In the genomic region with DNA sequence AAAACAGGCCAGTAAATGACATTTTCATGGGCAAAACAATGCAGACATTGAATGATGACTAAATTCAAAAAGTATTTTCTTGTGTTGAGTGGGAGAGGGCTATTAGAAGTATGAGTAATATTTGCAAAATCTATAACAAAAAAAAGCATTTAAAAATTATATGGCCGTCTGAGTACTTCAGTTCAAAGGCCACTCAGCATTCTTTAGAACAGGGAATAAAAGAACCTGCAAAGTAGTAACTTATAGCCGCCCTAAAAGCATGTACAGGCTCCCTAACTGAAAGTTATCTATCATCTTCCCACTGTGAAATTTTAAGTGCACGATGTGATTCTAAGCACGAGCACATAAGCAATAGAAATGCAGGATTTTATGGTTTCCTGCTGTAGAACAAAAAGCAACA, we compare ENCODE assay signal across 8 mouse cellular contexts. TPM values are rescaled to one million over a fixed set of nuclear protein-coding genes. Genes with fewer than 3 reads are reported as not detected.
DNase-seq lines count a peak whose midpoint lies in the region; ATAC-seq lines count a peak whose summit lies in the region.

No protein-coding gene starts in this region.

- DNase-seq in heart, embryonic 10.5 days (ENCODE audit: low spot score), result no peak
- no peak for DNase-seq in heart, adult 11 months
- no peak for DNase-seq in lung, postnatal 36 days
- DNase-seq in limb, embryonic 11.5 days (ENCODE audit: low spot score), result no peak
- DNase-seq in layer of hippocampus, adult 18-20 months (ENCODE audit: low spot score in 2 of 2), result no peak
- no peak for DNase-seq in adrenal gland, postnatal 14 days

- no peaks in the 10 kb centered on the region for H3K9me3 ChIP-seq in heart, embryonic 10.5 days
- no peaks in the 10 kb centered on the region for H3K9me3 ChIP-seq in lung, embryonic 16.5 days (ENCODE audit: control insufficient read depth, low read length)
- no peaks in the 10 kb centered on the region for H3K9me3 ChIP-seq in limb, embryonic 11.5 days (ENCODE audit: control insufficient read depth, low read length)
- no peaks in the 10 kb centered on the region for H3K9me3 ChIP-seq in stomach, embryonic 16.5 days (replicated peaks; ENCODE audit: control insufficient read depth, low read length)

- WGBS in heart, embryonic 10.5 days, result 75% methylated on average over 4 of the region's 4 CpGs
- 46% methylated on average over 4 of the region's 4 CpGs for WGBS in lung, embryonic 16.5 days
- 75% methylated on average over 4 of the region's 4 CpGs for WGBS in limb, embryonic 11.5 days
- 50% methylated on average over 4 of the region's 4 CpGs for WGBS in stomach, embryonic 16.5 days

- no peak overlapping the region; the same call in none of the 2 replicates for H3K9ac ChIP-seq in lung, embryonic 16.5 days (ENCODE audit: low read length)
- no peak overlapping the region for H3K9ac ChIP-seq in limb, embryonic 11.5 days (ENCODE audit: low read length)
- H3K9ac ChIP-seq in stomach, embryonic 16.5 days (ENCODE audit: low read length), result no peak overlapping the region

- 0 out of 2 replicates have a peak, but pooled peaks cover 3% of the 10 kb centered on the region for H3K4me1 ChIP-seq in heart, embryonic 10.5 days
- H3K4me1 ChIP-seq in lung, embryonic 16.5 days (replicated peaks; ENCODE audit: control insufficient read depth, insufficient read depth, low read length), result peaks cover 7% of the 10 kb centered on the region; the same call in 1 of the 2 replicates
- no peaks in the 10 kb centered on the region for H3K4me1 ChIP-seq in limb, embryonic 11.5 days (ENCODE audit: control insufficient read depth, insufficient read depth, low read length)
- no peaks in the 10 kb centered on the region for H3K4me1 ChIP-seq in stomach, embryonic 16.5 days (ENCODE audit: control insufficient read depth, insufficient read depth, low read length)

- H3K27ac ChIP-seq in heart, embryonic 10.5 days, result peak overlapping the region; percentile 97; the same call in 1 of the 2 replicates
- peak overlapping the region; percentile 99; the same call in 1 of the 2 replicates for H3K27ac ChIP-seq in lung, embryonic 16.5 days (ENCODE audit: low read length)
- no peak overlapping the region for H3K27ac ChIP-seq in limb, embryonic 11.5 days (replicated peaks; ENCODE audit: low read depth, low read length)
- H3K27ac ChIP-seq in stomach, embryonic 16.5 days (ENCODE audit: low read length), result no peak overlapping the region

- no peaks in the 10 kb centered on the region for H3K36me3 ChIP-seq in heart, embryonic 10.5 days
- no peaks in the 10 kb centered on the region for H3K36me3 ChIP-seq in lung, embryonic 16.5 days (ENCODE audit: control insufficient read depth, insufficient read depth, low read length)
- no peaks in the 10 kb centered on the region for H3K36me3 ChIP-seq in limb, embryonic 11.5 days (ENCODE audit: control insufficient read depth, insufficient read depth, low read length)
- H3K36me3 ChIP-seq in stomach, embryonic 16.5 days (ENCODE audit: control insufficient read depth, insufficient read depth, low read length), result no peaks in the 10 kb centered on the region

- 0 out of 2 replicates have a peak overlapping the region, but pooled peaks have one; percentile 84 for H3K4me3 ChIP-seq in heart, embryonic 10.5 days
- no peak overlapping the region for H3K4me3 ChIP-seq in lung, embryonic 16.5 days (ENCODE audit: low read length)
- no peak overlapping the region for H3K4me3 ChIP-seq in limb, embryonic 11.5 days (ENCODE audit: low read depth, low read length)
- no peak overlapping the region for H3K4me3 ChIP-seq in stomach, embryonic 16.5 days (replicated peaks; ENCODE audit: low read length)

- no peak for ATAC-seq in lung, embryonic 16.5 days (ENCODE audit: low read depth)
- ATAC-seq in limb, embryonic 11.5 days (ENCODE audit: insufficient number of reproducible peaks, low FRiP score, low TSS enrichment, low read depth), result no peak
- no peak for ATAC-seq in stomach, embryonic 16.5 days (ENCODE audit: insufficient read depth, low FRiP score)

- H3K27me3 ChIP-seq in heart, embryonic 10.5 days (ENCODE audit: insufficient read depth, poor library complexity, severe bottlenecking), result no peaks in the 10 kb centered on the region
- H3K27me3 ChIP-seq in lung, embryonic 16.5 days (ENCODE audit: control insufficient read depth, insufficient read depth, low read depth, low read length), result no peaks in the 10 kb centered on the region
- no peaks in the 10 kb centered on the region for H3K27me3 ChIP-seq in limb, embryonic 11.5 days (ENCODE audit: control insufficient read depth, insufficient read depth, low read length)
- no peaks in the 10 kb centered on the region for H3K27me3 ChIP-seq in stomach, embryonic 16.5 days (ENCODE audit: control insufficient read depth, insufficient read depth, low read length)

- H3K4me2 ChIP-seq in lung, embryonic 16.5 days (ENCODE audit: low read depth, low read length), result peak overlapping the region; percentile 93
- H3K4me2 ChIP-seq in limb, embryonic 11.5 days (ENCODE audit: low read depth, severe bottlenecking), result 0 out of 2 replicates have a peak overlapping the region, but pooled peaks have one; percentile 69
- peak overlapping the region; percentile 64; the same call in 1 of the 2 replicates for H3K4me2 ChIP-seq in stomach, embryonic 16.5 days (ENCODE audit: low read depth, low read length)

RNA-seq across cellular contexts. Expression of a gene that starts 0.6 kb away (rescaled TPM):
- polyA plus RNA-seq in heart, embryonic 10.5 days (2016; fragmentation: Nextera tagmentation; extraction: Ambion mirVana), result 58.0 and 93.6 TPM in 2 replicates
- 34.3 and 35.0 TPM in 2 replicates for polyA plus RNA-seq in lung, embryonic 16.5 days (2015; fragmentation: Nextera tagmentation; extraction: Ambion mirVana)
- 15.4 and 19.0 TPM in 2 replicates for polyA plus RNA-seq in limb, embryonic 11.5 days (2014; fragmentation: Nextera tagmentation; extraction: Ambion mirVana)
- polyA plus RNA-seq in stomach, embryonic 16.5 days (2015; fragmentation: Nextera tagmentation; extraction: Ambion mirVana), result 35.9 and 36.8 TPM in 2 replicates
- 10 to 100 TPM; 42.6 to 48.9 TPM for total RNA-seq in layer of hippocampus, adult 18-20 months (2021)
- total RNA-seq in adrenal gland, postnatal 14 days (2021), result 78.9 and 95.8 TPM in 2 replicates

Comparison
In these comparisons a context has a peak if more than half of its experiments do, and no peak if none do; other contexts are left out.
1. H3K27ac ChIP-seq: peak in heart, embryonic 10.5 days (single experiment) and lung, embryonic 16.5 days (single experiment); none in limb, embryonic 11.5 days (single experiment) and stomach, embryonic 16.5 days (single experiment).
2. Peak in every context shown above with its lines, with median percentiles within 50 percentile points of each other: H3K4me2 ChIP-seq.